Mouse (Mus musculus): ENCODE measurements at regions not wholly inside any gene's neighbourhood (a gene's known extent, or its start where the extent isn't known, plus 50 kb on each side); places are given as distances from the start of the nearest gene placed in this dataset.

GRCm38 (mm10) chr8:34605031-34605430 is 493.5 kb upstream of the Gm10131 start:
- TF ChIP-seq CTCF (IDR thresholded peaks at IDR 0.05; ENCODE audit: borderline replicate concordance, extremely low read depth, insufficient read depth, insufficient read length) (no peak), POLR2A (IDR thresholded peaks at IDR 0.05; ENCODE audit: borderline replicate concordance, extremely low read depth, insufficient read depth, insufficient read length, poor library complexity, severe bottlenecking) (no peak)

Data from brain, embryonic 14.5 days (tissue).